Mouse (Mus musculus): ENCODE measurements around the gene Ucp2. TPM values are rescaled to one million over a fixed set of nuclear protein-coding genes. Genes with fewer than 3 reads are reported as not detected.
"Not testable (repeated sequence)": the region's sequence is repeated elsewhere in the genome, so short reads cannot be mapped to it uniquely, and the experiment has no call there.

Ucp2 gene
- polyA plus RNA-seq, 1 experiment from 2014 or later: 78.6 TPM

GRCm38 (mm10) chr7:100466781-100467510 is 26.2 kb upstream of the Ucp2 start:
- Histone ChIP-seq H3K36me3 (peaks cover 80% of the 10 kb centered on the region), H3K9me3 (no peaks in the 10 kb centered on the region), H3K4me3 (no peak overlapping the region), H3K4me2 (no peak overlapping the region), H3K27ac (no peak overlapping the region), H3K9ac (no peak overlapping the region), H3K27me3 (no peaks in the 10 kb centered on the region), H3K4me1 (replicated peaks) (peaks cover 9% of the 10 kb centered on the region; the same call in 1 of the 2 replicates)
- no peak for ATAC-seq (ENCODE audit: low FRiP score)
- 89% methylated on average over 11 of the region's 11 CpGs for WGBS

GRCm38 (mm10) chr7:100468761-100469160 is 24.4 kb upstream of the Ucp2 start:
- H3K27me3 ChIP-seq: no peaks in the 10 kb centered on the region
- H3K9ac ChIP-seq: no peak overlapping the region
- H3K4me1 ChIP-seq (replicated peaks): peaks cover 9% of the 10 kb centered on the region; the same call in 1 of the 2 replicates
- 91% methylated on average over 6 of the region's 6 CpGs for WGBS
- no peak overlapping the region for H3K4me2 ChIP-seq
- no peak overlapping the region for H3K27ac ChIP-seq
- no peak for ATAC-seq (ENCODE audit: low FRiP score)
- H3K4me3 ChIP-seq: no peak overlapping the region
- no peaks in the 10 kb centered on the region for H3K9me3 ChIP-seq
- peaks cover 65% of the 10 kb centered on the region for H3K36me3 ChIP-seq

GRCm38 (mm10) chr7:100469502-100469901 is 23.6 kb upstream of the Ucp2 start:
- peaks cover 9% of the 10 kb centered on the region; the same call in 1 of the 2 replicates for H3K4me1 ChIP-seq (replicated peaks)
- no peak overlapping the region for H3K4me2 ChIP-seq
- peaks cover 58% of the 10 kb centered on the region for H3K36me3 ChIP-seq
- H3K27me3 ChIP-seq: no peaks in the 10 kb centered on the region
- WGBS: 96% methylated on average over 1 of the region's 1 CpGs
- ATAC-seq (ENCODE audit: low FRiP score): no peak
- no peaks in the 10 kb centered on the region for H3K9me3 ChIP-seq
- no peak overlapping the region for H3K27ac ChIP-seq
- no peak overlapping the region for H3K9ac ChIP-seq
- H3K4me3 ChIP-seq: no peak overlapping the region

GRCm38 (mm10) chr7:100470796-100471406 is 22.2 kb upstream of the Ucp2 start:
- H3K9me3 ChIP-seq: no peaks in the 10 kb centered on the region
- peaks cover 44% of the 10 kb centered on the region for H3K36me3 ChIP-seq
- no peaks in the 10 kb centered on the region for H3K27me3 ChIP-seq
- 92% methylated on average over 11 of the region's 11 CpGs for WGBS
- H3K27ac ChIP-seq: no peak overlapping the region
- no peak overlapping the region for H3K9ac ChIP-seq
- no peaks in the 10 kb centered on the region for H3K4me1 ChIP-seq (replicated peaks)
- ATAC-seq (ENCODE audit: low FRiP score): no peak
- H3K4me2 ChIP-seq: no peak overlapping the region
- H3K4me3 ChIP-seq: no peak overlapping the region

- no peak overlapping the region for H3K27ac ChIP-seq
- no peaks in the 10 kb centered on the region for H3K4me1 ChIP-seq (replicated peaks)
- H3K4me2 ChIP-seq: no peak overlapping the region
- H3K4me3 ChIP-seq: no peak overlapping the region
- no peaks in the 10 kb centered on the region for H3K9me3 ChIP-seq
- H3K27me3 ChIP-seq: no peaks in the 10 kb centered on the region
- ATAC-seq (ENCODE audit: low FRiP score): no peak
- peaks cover 39% of the 10 kb centered on the region for H3K36me3 ChIP-seq
- WGBS: 95% methylated on average over 1 of the region's 1 CpGs
- H3K9ac ChIP-seq: no peak overlapping the region
These were observed 21.7 kb upstream of the Ucp2 start for GRCm38 (mm10) chr7:100471407-100471797.

- Histone ChIP-seq H3K9me3 (no peaks in the 10 kb centered on the region), H3K36me3 (peaks cover 28% of the 10 kb centered on the region), H3K27ac (no peak within 1 kb of the TSS), H3K27me3 (no peaks in the 10 kb centered on the region), H3K4me3 (no peak within 1 kb of the TSS), H3K9ac (no peak within 1 kb of the TSS), H3K4me2 (no peak within 1 kb of the TSS), H3K4me1 (replicated peaks) (no peaks in the 10 kb centered on the region)
- WGBS: 92% methylated on average over 6 of the region's 6 CpGs
- ATAC-seq (ENCODE audit: low FRiP score): no peak
These were observed 20.4 kb upstream of the Ucp2 start, which contains the start of gene Ucp3 for GRCm38 (mm10) chr7:100472777-100473176. Gene Ucp3 (plus strand): TSS chr7:100472990.

- H3K9ac ChIP-seq: no peak overlapping the region
- H3K4me3 ChIP-seq: no peak overlapping the region
- H3K4me1 ChIP-seq (replicated peaks): no peaks in the 10 kb centered on the region
- no peak overlapping the region for H3K27ac ChIP-seq
- H3K4me2 ChIP-seq: no peak overlapping the region
- no peak for ATAC-seq (ENCODE audit: low FRiP score)
- H3K27me3 ChIP-seq: no peaks in the 10 kb centered on the region
- H3K36me3 ChIP-seq: peaks cover 19% of the 10 kb centered on the region
- no peaks in the 10 kb centered on the region for H3K9me3 ChIP-seq
- 90% methylated on average over 9 of the region's 9 CpGs for WGBS
These were observed 19.2 kb upstream of the Ucp2 start for GRCm38 (mm10) chr7:100473846-100474454.

- no peak for ATAC-seq (ENCODE audit: low FRiP score)
- H3K9ac ChIP-seq: no peak overlapping the region
- no peak overlapping the region for H3K4me3 ChIP-seq
- peaks cover 12% of the 10 kb centered on the region for H3K36me3 ChIP-seq
- H3K4me2 ChIP-seq: no peak overlapping the region
- no peaks in the 10 kb centered on the region for H3K9me3 ChIP-seq
- H3K4me1 ChIP-seq (replicated peaks): peaks cover 6% of the 10 kb centered on the region; the same call in 1 of the 2 replicates
- WGBS: 55% methylated on average over 1 of the region's 1 CpGs
- H3K27ac ChIP-seq: no peak overlapping the region
- H3K27me3 ChIP-seq: no peaks in the 10 kb centered on the region
These were observed 18.5 kb upstream of the Ucp2 start for GRCm38 (mm10) chr7:100474680-100475079.

GRCm38 (mm10) chr7:100479100-100479822 is 13.9 kb upstream of the Ucp2 start:
- 83% methylated on average over 20 of the region's 20 CpGs for WGBS

GRCm38 (mm10) chr7:100479823-100480164 is 13.3 kb upstream of the Ucp2 start:
- 69% methylated on average over 15 of the region's 15 CpGs for WGBS

More at GRCm38 (mm10) chr7:100479100-100479822, 13.9 kb upstream of the Ucp2 start:
- Histone ChIP-seq H3K4me1 (replicated peaks) (peaks cover 9% of the 10 kb centered on the region; the same call in 1 of the 2 replicates), H3K9me3 (no peaks in the 10 kb centered on the region), H3K36me3 (no peaks in the 10 kb centered on the region), H3K27ac (no peak overlapping the region; the same call in 1 of the 2 replicates), H3K4me3 (no peak overlapping the region), H3K9ac (0 out of 2 replicates have a peak overlapping the region, but pooled peaks have one; percentile 19), H3K4me2 (no peak overlapping the region), H3K27me3 (no peaks in the 10 kb centered on the region)
- ATAC-seq (ENCODE audit: low FRiP score): no peak

GRCm38 (mm10) chr7:100480175-100480574 is 13.0 kb upstream of the Ucp2 start:
- 86% methylated on average over 17 of the region's 17 CpGs for WGBS

More at GRCm38 (mm10) chr7:100479823-100480164, 13.3 kb upstream of the Ucp2 start:
- H3K27me3 ChIP-seq: no peaks in the 10 kb centered on the region
- H3K4me2 ChIP-seq: no peak overlapping the region
- H3K9me3 ChIP-seq: no peaks in the 10 kb centered on the region
- no peak for ATAC-seq (ENCODE audit: low FRiP score)
- H3K9ac ChIP-seq: no peak overlapping the region
- peaks cover 9% of the 10 kb centered on the region; the same call in 1 of the 2 replicates for H3K4me1 ChIP-seq (replicated peaks)
- no peak overlapping the region for H3K4me3 ChIP-seq
- H3K36me3 ChIP-seq: no peaks in the 10 kb centered on the region
- no peak overlapping the region for H3K27ac ChIP-seq

GRCm38 (mm10) chr7:100482046-100482445 is 11.1 kb upstream of the Ucp2 start:
- 87% methylated on average over 2 of the region's 2 CpGs for WGBS
- H3K4me2 ChIP-seq; H3K4me3 ChIP-seq; H3K9me3 ChIP-seq; ATAC-seq (ENCODE audit: low FRiP score); H3K36me3 ChIP-seq; H3K27me3 ChIP-seq; H3K9ac ChIP-seq; H3K27ac ChIP-seq; H3K4me1 ChIP-seq (replicated peaks): not testable (repeated sequence)

More at GRCm38 (mm10) chr7:100480175-100480574, 13.0 kb upstream of the Ucp2 start:
- ATAC-seq (ENCODE audit: low FRiP score): no peak
- no peaks in the 10 kb centered on the region for H3K27me3 ChIP-seq
- H3K9ac ChIP-seq: no peak overlapping the region
- no peaks in the 10 kb centered on the region for H3K9me3 ChIP-seq
- H3K4me2 ChIP-seq: no peak overlapping the region
- H3K27ac ChIP-seq: no peak overlapping the region
- no peaks in the 10 kb centered on the region for H3K36me3 ChIP-seq
- H3K4me1 ChIP-seq (replicated peaks): peaks cover 9% of the 10 kb centered on the region; the same call in 1 of the 2 replicates
- no peak overlapping the region for H3K4me3 ChIP-seq

Measured in hindbrain, embryonic 13.5 days (tissue).